Mouse (Mus musculus): ENCODE measurements around the gene Lrrc55. TPM values are rescaled to one million over a fixed set of nuclear protein-coding genes. Genes with fewer than 3 reads are reported as not detected.

Lrrc55 gene
- total RNA-seq, 1 experiment from 2014 or later: not detected

DNA sequence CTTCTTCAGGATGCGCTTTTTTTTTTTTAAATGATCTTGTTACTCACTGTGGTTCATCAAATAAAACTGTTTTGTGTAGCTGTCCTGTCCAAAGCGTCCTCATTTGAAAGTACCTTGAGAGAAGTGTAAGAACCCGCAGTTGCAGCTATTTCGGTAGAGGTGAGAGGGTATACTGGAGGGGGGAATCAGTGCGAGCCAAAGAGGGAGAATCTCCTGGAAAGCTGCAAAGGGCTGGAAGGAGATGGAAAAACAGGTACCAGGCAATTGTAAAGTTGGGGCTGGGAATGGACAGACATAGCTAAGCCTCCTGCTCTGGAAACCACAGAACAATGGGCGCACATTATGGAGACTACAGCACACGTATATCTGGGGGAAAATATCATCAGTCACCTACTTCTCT lies 57.2 kb downstream of the Lrrc55 start:
- no peak for ATAC-seq (replicated peaks in 1 of 2; ENCODE audit: insufficient read depth in 1 of 2, low FRiP score in 2 of 2, low TSS enrichment in 1 of 2, low read depth in 1 of 2, poor library complexity in 2 of 2, severe bottlenecking in 2 of 2)

DNA sequence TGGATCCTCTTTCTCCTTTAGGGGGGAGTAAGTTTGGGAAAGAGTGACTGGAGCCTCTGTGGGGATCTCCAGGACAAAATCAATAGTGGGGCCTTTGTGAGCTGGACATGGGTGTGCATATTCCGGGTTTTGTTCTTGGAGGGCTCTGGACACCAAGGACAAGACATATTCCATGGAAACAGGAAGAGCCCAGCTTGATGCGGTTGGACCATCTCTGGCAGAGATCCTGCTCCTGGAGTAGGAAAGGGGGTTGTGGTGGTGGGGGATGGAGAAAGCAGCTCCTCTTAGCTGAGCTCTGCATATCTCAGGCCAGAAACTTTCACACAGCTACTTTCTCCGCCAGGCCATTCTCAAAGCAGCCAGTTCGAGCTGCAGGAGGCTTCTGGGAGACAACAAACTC lies 57.6 kb downstream of the Lrrc55 start:
- ATAC-seq (replicated peaks in 1 of 2; ENCODE audit: insufficient read depth in 1 of 2, low FRiP score in 2 of 2, low TSS enrichment in 1 of 2, low read depth in 1 of 2, poor library complexity in 2 of 2, severe bottlenecking in 2 of 2): no peak

DNA sequence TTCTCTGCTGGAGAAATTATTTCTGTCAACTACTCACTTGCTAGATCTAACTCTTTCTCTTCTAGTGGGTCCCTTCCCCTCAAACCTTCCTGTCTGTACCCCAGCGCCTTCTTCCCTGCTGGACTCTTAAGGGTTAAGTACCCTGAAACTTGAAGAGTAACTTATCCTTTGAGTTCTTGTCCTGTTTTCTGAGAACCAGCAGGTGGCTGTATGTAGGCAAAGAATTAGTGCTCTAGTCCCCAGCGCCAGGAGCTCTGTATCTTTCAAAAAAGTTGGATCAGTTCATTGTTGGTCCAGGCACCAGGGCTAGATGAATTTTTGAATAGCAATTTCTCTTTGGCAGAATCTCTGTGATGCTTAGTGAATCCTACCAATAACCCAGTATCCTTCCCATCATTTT lies 58.9 kb downstream of the Lrrc55 start:
- 0 out of 4 replicates have a peak, but pooled peaks of 1 of the 2 experiments have one; percentile 7 for ATAC-seq (replicated peaks in 1 of 2; ENCODE audit: insufficient read depth in 1 of 2, low FRiP score in 2 of 2, low TSS enrichment in 1 of 2, low read depth in 1 of 2, poor library complexity in 2 of 2, severe bottlenecking in 2 of 2)

DNA sequence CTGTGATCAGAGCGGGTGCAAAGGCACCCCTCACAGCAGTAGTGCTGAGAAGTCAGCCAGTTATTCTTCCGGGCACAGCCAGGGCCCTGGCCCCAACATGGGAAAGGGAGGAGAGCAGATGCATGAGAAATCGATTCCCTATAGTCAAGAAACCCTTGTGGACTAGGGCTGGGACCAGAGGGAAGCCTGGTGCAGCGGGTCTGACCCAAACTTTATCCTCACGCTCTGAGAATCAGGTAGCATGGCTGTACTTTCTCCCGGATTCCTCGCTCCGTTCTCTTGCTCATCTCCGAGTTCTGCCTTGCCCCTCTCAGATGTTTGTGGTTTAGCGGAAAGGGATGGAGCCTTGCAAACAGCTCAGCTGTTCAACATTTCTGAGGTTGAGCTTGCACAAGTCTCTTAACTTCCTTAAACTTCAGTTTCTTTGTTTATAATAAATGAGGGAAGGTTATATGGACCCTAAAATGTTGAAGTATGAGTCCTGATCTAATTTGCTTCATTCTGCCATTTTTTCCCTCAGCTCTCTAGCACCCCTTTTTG lies 59.3 kb downstream of the Lrrc55 start:
- ATAC-seq (replicated peaks in 1 of 2; ENCODE audit: insufficient read depth in 1 of 2, low FRiP score in 2 of 2, low TSS enrichment in 1 of 2, low read depth in 1 of 2, poor library complexity in 2 of 2, severe bottlenecking in 2 of 2): peak; percentile 69 to 74

DNA sequence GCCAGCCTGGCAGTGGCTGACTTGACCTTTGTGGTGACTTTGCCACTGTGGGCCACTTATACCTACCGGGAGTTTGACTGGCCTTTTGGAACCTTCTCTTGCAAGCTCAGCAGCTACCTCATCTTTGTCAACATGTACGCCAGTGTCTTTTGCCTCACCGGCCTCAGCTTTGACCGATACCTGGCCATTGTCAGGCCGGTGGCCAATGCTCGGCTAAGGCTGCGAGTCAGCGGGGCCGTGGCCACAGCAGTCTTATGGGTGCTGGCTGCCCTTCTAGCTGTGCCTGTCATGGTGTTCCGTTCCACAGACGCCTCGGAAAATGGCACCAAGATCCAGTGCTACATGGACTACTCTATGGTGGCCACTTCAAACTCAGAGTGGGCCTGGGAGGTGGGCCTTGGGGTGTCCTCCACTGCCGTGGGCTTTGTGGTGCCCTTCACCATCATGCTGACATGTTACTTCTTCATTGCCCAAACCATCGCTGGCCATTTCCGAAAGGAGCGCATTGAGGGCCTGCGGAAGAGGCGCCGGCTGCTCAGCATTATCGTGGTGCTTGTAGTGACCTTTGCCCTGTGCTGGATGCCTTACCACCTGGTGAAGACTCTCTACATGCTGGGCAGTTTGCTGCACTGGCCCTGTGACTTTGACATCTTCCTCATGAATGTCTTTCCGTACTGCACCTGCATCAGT lies 60.0 kb downstream of the Lrrc55 start:
- ATAC-seq (replicated peaks in 1 of 2; ENCODE audit: insufficient read depth in 1 of 2, low FRiP score in 2 of 2, low TSS enrichment in 1 of 2, low read depth in 1 of 2, poor library complexity in 2 of 2, severe bottlenecking in 2 of 2): no peak

DNA sequence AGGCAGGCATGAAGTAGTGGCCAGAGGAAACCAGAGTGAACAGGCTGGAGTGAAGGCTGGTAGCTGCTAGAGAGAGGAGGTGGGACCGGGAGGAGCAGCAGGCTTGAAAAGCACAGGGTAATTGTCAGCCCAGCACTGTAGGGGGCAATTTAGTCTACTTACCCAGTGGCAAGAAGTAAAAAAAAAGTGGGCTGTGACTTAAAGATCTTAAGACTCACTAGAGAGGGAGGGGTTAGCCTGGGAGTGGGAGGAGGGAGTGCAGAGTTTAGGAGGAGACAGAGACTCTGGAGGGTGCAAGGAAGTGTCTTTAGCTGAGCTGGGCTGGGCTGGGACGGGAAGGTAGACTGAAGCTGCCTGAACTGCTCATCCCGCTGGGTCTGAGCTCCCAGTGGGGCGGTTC lies 60.9 kb downstream of the Lrrc55 start, which contains the start of gene Aplnr:
TSS of gene Aplnr (plus strand) at position 137 of the 400 bp plus-strand sequence.
- peak in 1 of 2 experiments; percentile 9; a peak in 1 of 4 replicates for ATAC-seq (replicated peaks in 1 of 2; ENCODE audit: insufficient read depth in 1 of 2, low FRiP score in 2 of 2, low TSS enrichment in 1 of 2, low read depth in 1 of 2, poor library complexity in 2 of 2, severe bottlenecking in 2 of 2)

DNA sequence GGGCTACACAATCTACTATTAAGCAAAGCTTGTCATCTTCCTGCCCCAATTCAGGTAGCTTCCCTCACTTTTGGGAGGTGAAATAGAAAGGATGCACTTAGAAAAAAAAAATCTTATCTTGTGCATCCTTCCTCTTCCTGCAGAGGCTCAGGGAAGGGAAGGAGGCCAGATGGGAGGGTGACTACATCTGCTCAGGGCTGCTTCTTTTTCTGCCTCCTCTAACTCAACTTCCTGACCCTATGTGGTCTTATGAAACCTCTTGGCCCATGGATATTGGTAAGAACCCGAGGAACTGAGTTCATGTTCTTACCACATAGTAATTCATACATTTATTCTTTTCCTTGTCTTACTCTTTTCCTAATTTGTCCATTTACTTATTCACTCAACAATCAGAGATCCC lies 61.9 kb downstream of the Lrrc55 start:
- peak in 1 of 2 experiments; percentile 43; a peak in 1 of 4 replicates for ATAC-seq (replicated peaks in 1 of 2; ENCODE audit: insufficient read depth in 1 of 2, low FRiP score in 2 of 2, low TSS enrichment in 1 of 2, low read depth in 1 of 2, poor library complexity in 2 of 2, severe bottlenecking in 2 of 2)

DNA sequence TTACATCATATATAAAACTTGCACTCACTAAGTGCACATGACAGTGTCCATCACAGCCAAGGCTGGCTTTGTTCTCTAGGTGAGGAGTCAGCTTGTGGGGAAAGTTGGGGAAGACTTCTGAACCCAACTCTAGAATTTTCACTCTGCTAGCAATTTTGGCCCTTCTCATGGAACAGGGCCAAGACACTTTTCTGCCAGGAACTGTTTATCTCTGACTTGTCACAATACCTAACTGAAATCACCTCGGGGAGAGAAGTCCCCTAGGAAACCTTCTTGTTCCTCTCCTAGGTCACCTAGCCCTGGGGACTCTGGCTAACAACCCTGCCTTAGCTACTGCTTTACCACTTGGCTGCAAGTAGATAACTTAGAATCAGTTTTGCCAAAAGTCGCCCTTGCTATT lies 64.8 kb downstream of the Lrrc55 start:
- ATAC-seq (replicated peaks in 1 of 2; ENCODE audit: insufficient read depth in 1 of 2, low FRiP score in 2 of 2, low TSS enrichment in 1 of 2, low read depth in 1 of 2, poor library complexity in 2 of 2, severe bottlenecking in 2 of 2): no peak

DNA sequence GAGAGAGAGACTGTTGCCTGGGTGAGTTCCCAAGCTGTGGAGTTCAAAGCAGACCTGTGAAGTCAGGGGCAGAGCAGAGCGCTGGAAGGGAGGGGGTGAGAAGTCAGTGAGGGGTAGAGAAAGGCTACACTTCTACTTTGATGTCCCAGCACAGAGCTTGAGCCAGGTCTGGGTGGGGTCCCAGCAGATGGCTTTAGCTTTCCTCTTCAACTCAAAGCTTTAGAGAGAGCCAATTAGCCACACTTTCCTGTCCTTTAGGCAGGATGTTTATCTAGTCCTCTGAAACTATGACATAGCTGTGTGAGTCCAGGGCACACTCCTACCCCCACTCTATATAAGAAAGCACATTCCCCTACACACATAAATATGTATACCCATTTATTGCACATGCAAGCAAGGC lies 65.3 kb downstream of the Lrrc55 start:
- ATAC-seq (replicated peaks in 1 of 2; ENCODE audit: insufficient read depth in 1 of 2, low FRiP score in 2 of 2, low TSS enrichment in 1 of 2, low read depth in 1 of 2, poor library complexity in 2 of 2, severe bottlenecking in 2 of 2): no peak

DNA sequence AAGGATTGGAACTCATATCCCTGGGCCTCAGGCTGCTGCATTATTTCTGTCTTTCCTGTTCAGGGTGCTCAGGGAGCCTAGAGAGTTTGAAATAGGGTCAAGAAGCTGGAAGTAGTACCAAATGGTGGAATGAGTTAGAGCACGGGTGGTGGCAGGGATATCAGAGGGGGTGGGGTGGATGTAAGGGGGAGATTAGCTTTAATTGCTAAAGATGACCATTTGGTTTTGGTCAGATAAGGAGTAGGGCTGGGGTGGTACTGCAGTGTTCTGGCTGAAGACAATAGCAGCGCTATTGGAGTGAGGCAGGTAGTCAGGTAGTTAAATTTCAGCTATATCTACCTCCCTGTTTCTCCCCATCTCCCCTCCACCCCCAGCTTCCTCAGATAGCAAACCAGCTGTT lies 65.8 kb downstream of the Lrrc55 start:
- no peak for ATAC-seq (replicated peaks in 1 of 2; ENCODE audit: insufficient read depth in 1 of 2, low FRiP score in 2 of 2, low TSS enrichment in 1 of 2, low read depth in 1 of 2, poor library complexity in 2 of 2, severe bottlenecking in 2 of 2)

DNA sequence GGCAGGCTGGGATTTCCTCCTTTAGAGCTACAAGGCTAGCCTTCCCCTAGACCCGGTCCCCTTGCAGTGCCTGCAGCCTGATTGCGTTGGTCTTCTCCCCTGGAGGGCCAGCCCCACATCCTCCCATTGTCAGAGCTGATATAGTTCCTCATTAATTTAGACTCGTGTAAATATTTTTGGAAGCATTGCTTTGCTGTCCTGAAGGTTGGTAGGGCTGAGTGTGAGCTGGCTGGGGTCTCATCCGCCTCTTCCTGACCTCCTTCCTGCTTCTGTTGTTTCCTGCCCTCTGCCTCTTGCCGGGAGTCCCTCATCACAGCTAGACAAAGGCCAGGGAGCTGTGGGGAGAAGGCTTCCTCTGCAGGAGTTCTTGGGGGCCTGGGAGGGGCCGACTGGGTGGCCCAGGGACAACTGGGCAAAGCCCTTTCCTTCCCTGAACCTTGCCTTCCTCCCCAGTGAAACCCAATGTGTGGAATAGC lies 67.5 kb downstream of the Lrrc55 start:
- peak in 1 of 2 experiments; percentile 43; a peak in 1 of 4 replicates for ATAC-seq (replicated peaks in 1 of 2; ENCODE audit: insufficient read depth in 1 of 2, low FRiP score in 2 of 2, low TSS enrichment in 1 of 2, low read depth in 1 of 2, poor library complexity in 2 of 2, severe bottlenecking in 2 of 2)

DNA sequence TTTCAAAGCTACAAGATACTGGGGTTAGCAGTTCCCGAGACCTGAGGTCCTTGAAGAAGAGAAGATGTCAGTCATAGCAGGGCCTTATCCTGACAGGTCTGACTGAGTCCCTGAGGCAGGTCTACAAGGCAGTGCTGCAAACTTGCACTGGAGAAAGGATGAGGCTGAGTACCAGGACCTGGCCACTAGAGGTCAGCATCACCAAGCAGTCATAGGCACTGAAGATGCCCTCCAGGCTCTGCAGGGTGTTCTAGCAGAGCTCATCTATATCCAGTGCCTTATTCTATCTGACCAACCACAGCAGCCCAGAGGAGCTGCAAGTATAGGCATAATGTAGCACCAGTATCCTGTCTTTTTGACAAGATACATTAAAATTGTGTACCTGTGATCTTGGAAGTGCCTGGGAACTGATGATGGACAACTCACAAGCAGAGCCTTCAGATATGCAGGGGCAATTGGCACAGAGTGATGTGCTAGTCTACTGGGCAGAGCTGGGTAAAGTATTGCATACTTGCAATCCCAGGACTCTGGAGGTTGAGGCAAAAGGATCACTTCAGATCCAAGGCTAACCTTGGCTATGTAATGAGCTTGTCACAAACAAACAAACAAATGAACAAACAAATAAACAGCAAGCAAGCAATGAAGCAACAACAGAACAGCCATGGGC lies 73.0 kb downstream of the Lrrc55 start:
- ATAC-seq (replicated peaks in 1 of 2; ENCODE audit: insufficient read depth in 1 of 2, low FRiP score in 2 of 2, low TSS enrichment in 1 of 2, low read depth in 1 of 2, poor library complexity in 2 of 2, severe bottlenecking in 2 of 2): peak; percentile 88 to 93

DNA sequence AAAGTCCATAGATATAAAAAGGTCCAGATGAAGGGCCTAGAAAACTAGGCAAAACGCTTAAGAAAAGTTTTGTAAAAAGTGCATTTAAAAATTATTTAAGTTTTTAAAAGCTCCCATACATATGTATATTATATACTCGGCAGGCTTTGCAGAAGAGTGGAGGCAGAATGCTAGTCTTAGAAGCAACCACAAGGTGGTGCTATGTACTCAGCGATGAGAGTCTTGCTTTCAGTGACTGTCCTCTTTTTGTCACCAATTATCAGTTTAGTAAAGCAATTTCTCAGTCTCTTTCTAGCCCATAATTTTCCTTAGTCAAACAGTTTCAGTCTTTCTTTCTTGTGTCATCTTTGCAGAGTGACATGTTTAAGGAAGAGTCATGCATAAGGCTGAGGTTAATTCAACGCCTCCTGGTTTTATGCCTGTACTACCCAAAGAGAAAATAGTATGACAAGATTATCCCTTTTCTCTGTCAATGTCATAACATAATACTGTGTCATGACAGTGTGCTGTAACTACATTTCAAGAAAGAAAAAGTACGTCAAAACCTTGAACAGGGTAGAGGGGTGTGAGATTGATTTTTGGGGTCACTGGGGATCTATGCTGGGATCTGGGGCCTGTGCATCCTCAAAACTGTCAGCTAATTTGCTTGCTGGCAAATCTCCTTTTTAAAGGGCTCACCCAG lies 73.7 kb downstream of the Lrrc55 start:
- peak; percentile 88 to 94; a peak in 3 of 4 replicates for ATAC-seq (replicated peaks in 1 of 2; ENCODE audit: insufficient read depth in 1 of 2, low FRiP score in 2 of 2, low TSS enrichment in 1 of 2, low read depth in 1 of 2, poor library complexity in 2 of 2, severe bottlenecking in 2 of 2)

Other genes starting within 250 kb of the Lrrc55 start
- gene Prg2, start 216.7 kb downstream of the Lrrc55 start, total RNA-seq (2017): 86.3 and 239 TPM in 2 replicates
- 3.0 and 8.4 TPM in 2 replicates for gene Prg3, start 209.0 kb downstream of the Lrrc55 start, total RNA-seq (2017)
- 390 and 439 TPM in 2 replicates for gene Ssrp1, start 160.0 kb downstream of the Lrrc55 start, total RNA-seq (2017)
- gene P2rx3, start 159.7 kb downstream of the Lrrc55 start, total RNA-seq (2017): 0.69 TPM in 1 of 2 replicates, not detected in the other
- 9.9 and 15.9 TPM in 2 replicates for gene Tnks1bp1, start 149.2 kb downstream of the Lrrc55 start, total RNA-seq (2017)
- gene Aplnr, start 61.0 kb downstream of the Lrrc55 start, total RNA-seq (2017): 0.75 TPM in 1 of 2 replicates, not detected in the other
- gene Olfr987, start 142.1 kb upstream of the Lrrc55 start, total RNA-seq (2017): not detected in 2 replicates
- gene Olfr988, start 166.0 kb upstream of the Lrrc55 start, total RNA-seq (2017): not detected in 2 replicates
- not detected in 2 replicates for gene Olfr992, start 212.3 kb upstream of the Lrrc55 start, total RNA-seq (2017)
- not detected in 2 replicates for gene Olfr993, start 217.7 kb upstream of the Lrrc55 start, total RNA-seq (2017)
- gene Olfr994, start 239.3 kb upstream of the Lrrc55 start, total RNA-seq (2017): not detected in 2 replicates
- gene Olfr995, start 246.4 kb upstream of the Lrrc55 start, total RNA-seq (2017): not detected in 2 replicates

Data from hematopoietic stem cell, adult 5-6 weeks (primary cell).